Comparison of ENCODE assay signal across 11 mouse cellular contexts in genomic region chr1:134070099-134070669, GRCm38 (mm10). TPM values are rescaled to one million over a fixed set of nuclear protein-coding genes. Genes with fewer than 3 reads are reported as not detected.
DNase-seq lines count a peak whose midpoint lies in the region; ATAC-seq and TF ChIP-seq lines count a peak whose summit lies in the region.
"Had no signal": no experiment of that assay in that cellular context is flagged by ENCODE, and none has a peak within 500 bp of the region (broad histone marks: within the 10 kb centered on the region; RNA-seq: fewer than 3 reads in every experiment).

No protein-coding gene starts in this region.

- intact Hi-C loops in left cerebral cortex, postnatal 10 days (cut with DNase I): no loop called here

- peak overlapping the region; percentile 5; the same call in 1 of the 2 replicates for H3K4me2 ChIP-seq in kidney, embryonic 15.5 days
- H3K4me2 ChIP-seq in forebrain, embryonic 13.5 days: no peak overlapping the region
- 0 out of 2 replicates have a peak overlapping the region, but pooled peaks have one; percentile 16 for H3K4me2 ChIP-seq in liver, embryonic 14.5 days (ENCODE audit: low read depth)
- H3K4me2 ChIP-seq: embryonic facial prominence, embryonic 13.5 days had no signal

- H3K9me3 ChIP-seq in kidney, embryonic 15.5 days (replicated peaks): no peaks in the 10 kb centered on the region
- no peaks in the 10 kb centered on the region for H3K9me3 ChIP-seq in forebrain, embryonic 13.5 days (replicated peaks)
- no peaks in the 10 kb centered on the region for H3K9me3 ChIP-seq in liver, embryonic 14.5 days (ENCODE audit: control insufficient read depth, low read length)
- H3K9me3 ChIP-seq: embryonic facial prominence, embryonic 13.5 days had no signal

- peaks cover 7% of the 10 kb centered on the region; the same call in 1 of the 2 replicates for H3K36me3 ChIP-seq in kidney, embryonic 15.5 days
- H3K36me3 ChIP-seq in forebrain, embryonic 13.5 days (ENCODE audit: poor library complexity, severe bottlenecking): peaks cover 9% of the 10 kb centered on the region
- H3K36me3 ChIP-seq in liver, embryonic 14.5 days (replicated peaks; ENCODE audit: control insufficient read depth, insufficient read depth, low read depth): peaks cover 11% of the 10 kb centered on the region
- H3K36me3 ChIP-seq: embryonic facial prominence, embryonic 13.5 days had no signal

- H3K4me1 ChIP-seq in kidney, embryonic 15.5 days: peaks cover 79% of the 10 kb centered on the region
- H3K4me1 ChIP-seq in forebrain, embryonic 13.5 days: peaks cover 91% of the 10 kb centered on the region
- peaks cover 57 to 73% of the 10 kb centered on the region in 2 experiments for H3K4me1 ChIP-seq in liver, embryonic 14.5 days (replicated peaks; ENCODE audit: control insufficient read depth in 2 of 2, insufficient read depth in 2 of 2, low read length in 1 of 2)

- WGBS in kidney, embryonic 15.5 days: 56% methylated on average over 8 of the region's 8 CpGs
- 54% methylated on average over 8 of the region's 8 CpGs for WGBS in forebrain, embryonic 13.5 days
- WGBS in liver, embryonic 14.5 days (ENCODE audit: insufficient replicate concordance): 76% methylated on average over 8 of the region's 8 CpGs

- peak overlapping the region; percentile 75 for H3K27ac ChIP-seq in kidney, embryonic 15.5 days
- peak overlapping the region; percentile 92 for H3K27ac ChIP-seq in forebrain, embryonic 13.5 days
- peak overlapping the region; percentile 99 for H3K27ac ChIP-seq in liver, embryonic 14.5 days

- H3K4me3 ChIP-seq in kidney, embryonic 15.5 days (replicated peaks): no peak overlapping the region
- H3K4me3 ChIP-seq in forebrain, embryonic 13.5 days: no peak overlapping the region
- H3K4me3 ChIP-seq in liver, embryonic 14.5 days (ENCODE audit: insufficient read depth in 1 of 2, low read depth in 2 of 2, low read length in 2 of 2): no peak overlapping the region
- H3K4me3 ChIP-seq: embryonic facial prominence, embryonic 13.5 days had no signal

- no peak for DNase-seq in kidney, postnatal 25 days
- peak; percentile 23 for DNase-seq in R1 (ENCODE audit: low read depth, low spot score)
- no peak for DNase-seq in liver, embryonic 14.5 days (ENCODE audit: low read depth in 3 of 3, low spot score in 3 of 3)
- DNase-seq in layer of hippocampus, adult 8-10 months (ENCODE audit: low spot score in 2 of 2): no peak
- DNase-seq in cerebellum, postnatal 4 days (ENCODE audit: low spot score in 2 of 2): no peak
- DNase-seq in left cerebral cortex, postnatal 10 days (ENCODE audit: extremely low spot score in 1 of 2, low spot score in 2 of 2): no peak
- DNase-seq: retina, postnatal 1 day had no signal

- no peak for TF ChIP-seq CTCF in liver, embryonic 14.5 days (IDR thresholded peaks at IDR 0.05; ENCODE audit: low read depth)

- H3K27me3 ChIP-seq in kidney, embryonic 15.5 days: no peaks in the 10 kb centered on the region
- H3K27me3 ChIP-seq in forebrain, embryonic 13.5 days: no peaks in the 10 kb centered on the region
- H3K27me3 ChIP-seq in liver, embryonic 14.5 days (ENCODE audit: control insufficient read depth, insufficient read depth, low read length): peaks cover 11% of the 10 kb centered on the region
- H3K27me3 ChIP-seq: embryonic facial prominence, embryonic 13.5 days had no signal

- TF ChIP-seq EP300 in liver, embryonic 14.5 days (IDR thresholded peaks at IDR 0.05; ENCODE audit: low read depth): no peak

- ATAC-seq in kidney, embryonic 15.5 days (replicated peaks; ENCODE audit: low FRiP score): peak; percentile 19
- ATAC-seq in forebrain, embryonic 13.5 days: no peak
- ATAC-seq in liver, embryonic 14.5 days (ENCODE audit: insufficient read depth): no peak
- ATAC-seq: inflammation-experienced regulatory T-cells, adult 6 months had no signal

- no peak overlapping the region for H3K9ac ChIP-seq in kidney, embryonic 15.5 days
- H3K9ac ChIP-seq in forebrain, embryonic 13.5 days: no peak overlapping the region
- no peak overlapping the region for H3K9ac ChIP-seq in liver, embryonic 14.5 days (replicated peaks)
- H3K9ac ChIP-seq: embryonic facial prominence, embryonic 13.5 days had no signal

RNA-seq across cellular contexts. Expression of gene Btg2, which starts 8.7 kb away (rescaled TPM):
- polyA plus RNA-seq in kidney, embryonic 15.5 days (2015; fragmentation: Nextera tagmentation; extraction: Ambion mirVana): 31.1 and 32.2 TPM in 2 replicates
- polyA plus RNA-seq in forebrain, embryonic 13.5 days (2015; fragmentation: Nextera tagmentation; extraction: Ambion mirVana): 122 and 129 TPM in 2 replicates
- 40.1 and 45.3 TPM in 2 replicates for polyA plus RNA-seq in liver, embryonic 14.5 days (2012; rRNA removed)
- polyA plus RNA-seq in liver, embryonic 14.5 days (2014; fragmentation: Nextera tagmentation; extraction: Ambion mirVana): 78.2 and 85.2 TPM in 2 replicates
- 10 to 100 TPM; 14.4 to 18.4 (median 17.3) TPM for total RNA-seq in layer of hippocampus, adult 8-10 months (2022)
- total RNA-seq in left cerebral cortex, postnatal 10 days (2021): 10 to 100 TPM; 10.0 to 11.5 TPM

RNA-seq across cellular contexts. Expression of gene Fmod, which starts 33.1 kb away (rescaled TPM):
- 11.6 and 12.4 TPM in 2 replicates for polyA plus RNA-seq in kidney, embryonic 15.5 days (2015; fragmentation: Nextera tagmentation; extraction: Ambion mirVana)
- 1.2 and 1.6 TPM in 2 replicates for polyA plus RNA-seq in forebrain, embryonic 13.5 days (2015; fragmentation: Nextera tagmentation; extraction: Ambion mirVana)
- polyA plus RNA-seq in liver, embryonic 14.5 days (2012; rRNA removed): 1.1 TPM in 2 replicates
- polyA plus RNA-seq in liver, embryonic 14.5 days (2014; fragmentation: Nextera tagmentation; extraction: Ambion mirVana): 1.1 and 1.6 TPM in 2 replicates
- total RNA-seq in layer of hippocampus, adult 8-10 months (2022): 10 to 100 TPM in 3 of 4 experiments, 1 to 10 TPM in 1; 8.4 to 11.4 (median 10.1) TPM
- total RNA-seq in left cerebral cortex, postnatal 10 days (2021): 10 to 100 TPM; 15.6 to 15.8 TPM
- polyA plus RNA-seq: inflammation-experienced regulatory T-cells, adult 6 months had no signal

RNA-seq across cellular contexts. Expression of gene Chit1, which starts 40.9 kb away (rescaled TPM):
- polyA plus RNA-seq in kidney, embryonic 15.5 days (2015; fragmentation: Nextera tagmentation; extraction: Ambion mirVana): 0.30 and 0.31 TPM in 2 replicates
- polyA plus RNA-seq in forebrain, embryonic 13.5 days (2015; fragmentation: Nextera tagmentation; extraction: Ambion mirVana): 0.17 TPM in 1 of 2 replicates, not detected in the other
- polyA plus RNA-seq in liver, embryonic 14.5 days (2012; rRNA removed): 0.08 and 0.09 TPM in 2 replicates
- not detected in 2 replicates for polyA plus RNA-seq in liver, embryonic 14.5 days (2014; fragmentation: Nextera tagmentation; extraction: Ambion mirVana)
- under 1 TPM in 1 of 4 experiments, not detected in 3; 0.32 TPM for total RNA-seq in layer of hippocampus, adult 8-10 months (2022)
- under 1 TPM; 0.26 to 0.60 TPM for total RNA-seq in left cerebral cortex, postnatal 10 days (2021)
- polyA plus RNA-seq: embryonic facial prominence, embryonic 13.5 days; inflammation-experienced regulatory T-cells, adult 6 months had no signal
